Mouse (Mus musculus): Measurements from ENCODE around the gene Msmp. TPM values are rescaled to one million over a fixed set of nuclear protein-coding genes. Genes with fewer than 3 reads are reported as not detected.
"Not testable (repeated sequence)": the region's sequence is repeated elsewhere in the genome, so short reads cannot be mapped to it uniquely, and the experiment has no call there.

The Msmp gene
- polyA plus RNA-seq, 1 experiment from 2014 or later = 1.5 TPM

DNA sequence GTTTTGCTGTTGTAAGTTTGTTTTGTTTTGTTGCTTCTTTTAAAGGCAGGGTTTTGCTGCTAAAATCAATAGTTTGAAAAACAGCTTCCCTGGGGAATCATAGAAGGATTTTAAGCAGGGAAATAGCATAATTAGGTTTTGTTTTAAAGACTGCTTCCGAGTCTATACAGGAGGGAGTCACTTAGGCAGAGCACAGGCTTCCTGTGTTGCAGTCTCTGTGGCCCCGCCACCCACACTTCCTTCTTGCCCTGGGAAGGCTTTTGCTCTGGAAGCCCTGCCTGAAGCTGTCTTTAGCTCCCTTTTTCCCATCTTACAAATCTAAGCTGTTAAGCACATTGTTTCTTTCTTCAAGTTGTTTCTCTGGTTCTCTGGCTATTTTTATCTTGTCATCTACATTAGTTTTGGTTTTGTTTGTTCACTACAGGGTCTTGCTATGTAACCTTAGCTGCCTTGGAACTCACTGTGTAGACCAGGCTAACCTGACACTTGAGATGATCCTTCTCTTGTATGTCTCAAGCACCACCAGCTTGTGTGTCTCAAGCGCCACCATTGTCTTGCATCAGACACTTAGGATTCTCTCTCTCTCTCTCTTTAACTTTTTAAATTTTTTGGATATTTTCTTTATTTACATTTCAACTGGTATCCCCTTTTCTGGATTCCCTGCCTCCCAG lies 28.9 kb upstream of the Msmp start:
- H3K36me3 ChIP-seq = no peaks in the 10 kb centered on the region
- no peaks in the 10 kb centered on the region for H3K27me3 ChIP-seq (replicated peaks)
- no peaks in the 10 kb centered on the region for H3K4me1 ChIP-seq
- WGBS = 67% methylated on average over 3 of the region's 3 CpGs
- no peaks in the 10 kb centered on the region for H3K9me3 ChIP-seq (replicated peaks)
- H3K4me3 ChIP-seq (replicated peaks) = no peak overlapping the region
- H3K4me2 ChIP-seq = no peak overlapping the region
- no peak for ATAC-seq (ENCODE audit: low FRiP score)
- H3K27ac ChIP-seq (replicated peaks) = no peak overlapping the region
- no peak overlapping the region for H3K9ac ChIP-seq (replicated peaks)

DNA sequence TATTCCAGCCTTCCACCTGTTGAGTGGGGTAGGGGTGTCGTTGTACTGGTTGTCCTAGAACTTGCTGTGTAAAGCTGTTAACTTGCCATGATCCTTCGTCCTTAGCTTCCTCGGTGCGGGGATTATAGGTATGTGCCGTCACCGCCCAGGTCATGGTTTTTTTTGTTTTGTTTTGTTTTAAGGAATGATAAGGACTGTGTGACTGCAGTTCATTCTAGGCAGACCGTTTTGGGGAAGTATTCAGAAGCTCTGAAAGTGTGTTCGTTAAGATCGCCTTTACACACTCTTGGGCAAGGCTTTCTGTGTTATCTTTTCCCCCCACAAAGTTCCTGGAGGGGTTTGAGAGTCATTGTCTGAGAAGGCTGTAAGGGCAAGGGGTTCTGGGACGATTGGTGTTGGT lies 28.2 kb upstream of the Msmp start:
- Histone ChIP-seq H3K4me2 (no peak overlapping the region), H3K4me3 (replicated peaks) (no peak overlapping the region), H3K4me1 (no peaks in the 10 kb centered on the region), H3K9me3 (replicated peaks) (no peaks in the 10 kb centered on the region), H3K27me3 (replicated peaks) (no peaks in the 10 kb centered on the region), H3K27ac (replicated peaks) (no peak overlapping the region), H3K36me3 (no peaks in the 10 kb centered on the region), H3K9ac (replicated peaks) (no peak overlapping the region)
- no peak for ATAC-seq (ENCODE audit: low FRiP score)
- WGBS = 80% methylated on average over 10 of the region's 10 CpGs

DNA sequence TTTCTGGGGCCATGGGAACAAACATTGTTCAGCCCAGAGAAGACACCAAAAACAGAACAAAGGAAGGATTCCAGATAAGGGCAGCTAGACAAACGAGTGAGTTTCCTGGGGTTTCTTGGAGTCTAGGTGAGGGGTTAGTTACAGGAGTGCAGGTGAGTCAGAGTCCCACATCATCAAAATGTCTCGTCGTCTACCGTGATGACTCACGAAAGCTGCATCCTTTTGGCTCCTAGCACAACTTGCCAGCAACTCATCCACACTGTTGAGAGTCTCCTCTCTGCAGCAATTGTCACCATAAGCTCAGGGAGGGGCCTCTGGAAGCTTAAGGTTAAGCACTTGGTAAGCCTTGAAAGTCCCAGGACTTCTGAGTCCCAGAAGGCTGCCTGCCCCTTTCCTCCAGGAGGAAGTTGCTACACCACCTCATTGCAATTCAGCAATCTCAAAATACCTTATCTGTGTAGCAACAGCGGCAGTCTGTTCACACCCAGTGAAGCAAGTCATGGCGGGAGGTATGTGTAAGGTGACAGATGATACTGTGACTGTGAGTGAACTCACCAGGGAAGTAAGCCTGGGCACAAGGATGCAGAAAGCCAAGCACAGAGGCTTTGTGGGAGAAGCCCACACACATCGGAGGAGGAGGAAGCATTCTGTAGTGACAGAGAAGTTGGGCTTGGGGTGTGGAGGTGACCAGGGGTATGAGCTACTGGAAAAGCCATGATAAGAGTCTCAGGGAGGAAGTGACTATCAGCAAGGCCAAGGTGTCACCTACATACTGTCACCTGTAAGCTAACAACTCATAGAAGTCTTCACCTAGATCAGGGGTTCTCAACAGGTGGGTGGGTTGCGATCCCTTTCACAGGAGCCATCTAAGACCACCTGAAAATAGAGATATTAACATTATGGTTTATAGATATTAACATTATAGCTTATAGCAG lies 20.7 kb upstream of the Msmp start:
- no peak overlapping the region for H3K27ac ChIP-seq (replicated peaks)
- WGBS = 86% methylated on average over 9 of the region's 9 CpGs
- H3K9me3 ChIP-seq (replicated peaks) = no peaks in the 10 kb centered on the region
- no peak overlapping the region for H3K4me2 ChIP-seq
- H3K9ac ChIP-seq (replicated peaks) = no peak overlapping the region
- ATAC-seq (ENCODE audit: low FRiP score) = no peak
- H3K27me3 ChIP-seq (replicated peaks) = no peaks in the 10 kb centered on the region
- H3K36me3 ChIP-seq = no peaks in the 10 kb centered on the region
- no peaks in the 10 kb centered on the region for H3K4me1 ChIP-seq
- H3K4me3 ChIP-seq (replicated peaks) = no peak overlapping the region

DNA sequence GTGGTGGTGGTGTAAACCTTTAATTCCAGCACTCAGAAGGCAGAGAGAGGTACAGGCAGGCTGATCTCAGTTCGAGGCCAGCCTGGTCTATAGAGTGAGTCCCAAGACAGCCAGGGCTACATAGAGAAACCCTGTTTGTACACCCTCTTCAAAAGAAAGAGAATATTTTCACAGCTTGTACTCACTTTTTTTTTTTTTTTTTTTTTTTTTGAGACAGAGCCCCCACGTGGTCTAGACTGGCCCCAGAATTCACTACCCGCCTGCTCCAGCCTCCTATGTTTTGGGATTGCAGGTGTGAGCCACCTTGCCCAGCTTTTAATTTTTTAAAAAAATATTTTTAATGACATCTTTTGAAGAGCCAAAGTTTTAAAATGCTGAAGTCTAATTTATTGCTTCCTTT lies 19.8 kb upstream of the Msmp start:
- no peak for ATAC-seq (ENCODE audit: low FRiP score)
- Histone ChIP-seq H3K36me3 (no peaks in the 10 kb centered on the region), H3K4me2 (no peak overlapping the region), H3K27me3 (replicated peaks) (no peaks in the 10 kb centered on the region), H3K4me3 (replicated peaks) (no peak overlapping the region), H3K27ac (replicated peaks) (no peak overlapping the region), H3K4me1 (no peaks in the 10 kb centered on the region), H3K9ac (replicated peaks) (no peak overlapping the region), H3K9me3 (replicated peaks) (no peaks in the 10 kb centered on the region)
- 69% methylated on average over 3 of the region's 3 CpGs for whole genome bisulfite sequencing

DNA sequence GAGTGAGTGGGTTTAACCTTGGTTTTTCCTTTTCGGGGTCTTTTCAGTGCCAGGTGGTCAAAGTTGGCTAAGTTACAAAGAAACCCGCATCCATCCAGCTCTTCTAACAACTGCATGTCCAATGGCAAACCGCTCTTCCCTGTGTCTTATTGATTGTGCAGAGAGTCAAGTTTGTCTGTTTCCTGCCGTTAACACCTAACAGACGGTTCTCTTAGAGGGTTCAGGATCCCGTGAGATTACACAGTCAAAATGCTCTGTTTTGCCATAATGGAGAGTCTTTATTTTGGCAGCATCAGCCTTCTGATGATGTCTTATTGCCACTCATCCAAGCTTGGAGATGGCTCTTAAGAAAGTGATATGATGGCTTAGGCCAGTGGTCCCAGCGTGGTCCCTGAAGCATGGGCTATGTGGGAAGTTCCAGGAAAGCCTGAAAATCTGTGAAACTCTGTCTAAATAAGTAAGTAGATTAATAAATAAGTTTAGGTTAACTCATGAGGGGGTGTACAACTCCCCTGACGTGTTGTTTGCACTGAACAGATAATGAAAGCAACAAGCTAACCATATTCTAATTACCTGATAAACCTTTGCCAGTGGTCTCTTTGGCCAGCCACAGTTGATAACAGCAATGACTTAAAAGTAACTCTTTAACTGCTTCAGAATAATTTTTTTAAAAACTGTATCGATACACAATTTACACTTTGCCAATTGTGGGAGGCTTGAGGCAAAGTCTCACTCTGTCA lies 16.1 kb upstream of the Msmp start:
- Histone ChIP-seq H3K27me3 (replicated peaks) (no peaks in the 10 kb centered on the region), H3K9ac (replicated peaks) (no peak overlapping the region), H3K9me3 (replicated peaks) (no peaks in the 10 kb centered on the region), H3K36me3 (no peaks in the 10 kb centered on the region), H3K4me3 (replicated peaks) (no peak overlapping the region), H3K4me1 (no peaks in the 10 kb centered on the region), H3K27ac (replicated peaks) (no peak overlapping the region), H3K4me2 (no peak overlapping the region)
- WGBS = 87% methylated on average over 9 of the region's 9 CpGs
- no peak for ATAC-seq (ENCODE audit: low FRiP score)

DNA sequence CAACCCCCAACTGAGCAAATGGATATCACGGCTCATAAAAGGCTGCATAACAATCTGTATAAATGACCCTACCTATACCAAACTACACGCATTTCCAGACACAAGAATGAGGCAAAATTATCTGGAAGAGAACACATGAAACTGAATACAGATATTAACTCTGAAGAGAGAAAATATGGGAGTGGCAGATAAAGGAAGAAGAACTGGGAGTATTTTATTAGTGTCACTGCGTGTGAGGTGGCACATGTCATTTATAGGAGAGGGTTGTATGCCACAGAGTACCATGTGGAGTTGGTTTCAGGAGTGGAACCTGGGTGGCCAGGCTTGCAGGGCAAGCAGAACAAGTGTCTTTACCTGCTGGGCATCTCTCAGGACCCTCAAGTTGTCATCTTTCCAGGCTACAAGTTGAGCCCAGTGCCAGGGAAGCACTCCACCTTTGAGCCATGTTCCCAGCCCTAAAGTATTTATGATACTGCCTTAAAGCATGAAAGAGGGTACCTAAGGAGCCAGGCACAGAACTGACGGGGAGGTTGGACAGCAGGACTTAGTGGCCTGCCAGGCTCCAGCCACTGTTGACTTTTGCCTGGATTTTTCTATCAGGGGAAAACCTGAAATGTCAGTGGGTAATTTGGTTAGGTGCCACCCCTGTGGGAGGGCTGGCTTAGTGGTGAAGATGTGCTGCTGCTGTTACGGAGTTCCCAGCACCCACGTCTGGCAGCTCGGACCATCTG lies 14.5 kb upstream of the Msmp start:
- no peaks in the 10 kb centered on the region for H3K4me1 ChIP-seq
- no peaks in the 10 kb centered on the region for H3K9me3 ChIP-seq (replicated peaks)
- no peak for ATAC-seq (ENCODE audit: low FRiP score)
- H3K36me3 ChIP-seq = no peaks in the 10 kb centered on the region
- 86% methylated on average over 7 of the region's 7 CpGs for whole genome bisulfite sequencing
- H3K27me3 ChIP-seq (replicated peaks) = no peaks in the 10 kb centered on the region
- no peak overlapping the region for H3K27ac ChIP-seq (replicated peaks)
- H3K4me3 ChIP-seq (replicated peaks) = no peak overlapping the region
- no peak overlapping the region for H3K9ac ChIP-seq (replicated peaks)
- H3K4me2 ChIP-seq = no peak overlapping the region

DNA sequence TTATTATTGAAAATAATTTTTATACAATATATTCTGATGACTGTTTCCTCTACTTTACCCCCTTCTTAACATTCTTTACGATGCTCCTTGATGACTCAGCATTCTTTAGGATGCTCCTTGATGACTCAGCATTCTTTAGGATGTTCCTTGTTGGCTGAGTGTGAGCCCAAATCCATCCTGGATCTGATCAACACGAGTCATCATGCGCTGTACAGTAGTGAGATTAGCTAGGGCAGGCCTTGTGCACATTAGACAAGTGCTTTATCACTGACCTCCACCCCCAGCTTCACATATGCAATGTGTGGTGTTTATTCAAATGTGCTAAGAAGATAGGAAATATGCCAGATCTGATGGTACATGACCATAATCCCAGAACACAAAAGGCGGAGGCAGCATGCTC lies 13.9 kb upstream of the Msmp start:
- no peak overlapping the region for H3K9ac ChIP-seq (replicated peaks)

DNA sequence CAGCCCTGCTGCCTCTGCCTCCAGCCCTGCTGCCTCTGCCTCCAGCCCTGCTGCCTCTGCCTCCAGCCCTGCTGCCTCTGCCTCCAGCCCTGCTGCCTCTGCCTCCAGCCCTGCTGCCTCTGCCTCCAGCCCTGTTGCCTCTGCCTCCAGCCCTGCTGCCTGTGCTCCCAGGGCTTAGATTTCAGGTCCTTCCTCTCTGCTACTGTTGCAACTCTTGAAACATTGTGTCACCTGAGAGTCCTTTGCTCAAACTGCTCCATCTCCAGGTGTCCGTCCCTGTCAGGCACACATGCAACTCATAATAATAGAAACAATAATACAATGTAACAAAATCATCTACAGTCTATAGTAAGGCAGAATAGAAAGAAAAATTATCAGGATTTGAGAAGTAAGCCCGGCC lies 12.3 kb upstream of the Msmp start:
- not testable (repeated sequence) for H3K4me2 ChIP-seq; H3K36me3 ChIP-seq; H3K4me1 ChIP-seq; H3K27me3 ChIP-seq (replicated peaks); H3K9ac ChIP-seq (replicated peaks); ATAC-seq (ENCODE audit: low FRiP score); H3K27ac ChIP-seq (replicated peaks); H3K9me3 ChIP-seq (replicated peaks); H3K4me3 ChIP-seq (replicated peaks)
- WGBS = 86% methylated on average over 2 of the region's 2 CpGs

More for the DNA sequence above, 13.9 kb upstream of the Msmp start:
- WGBS = 87% methylated on average over 4 of the region's 4 CpGs
- H3K27me3 ChIP-seq (replicated peaks) = no peaks in the 10 kb centered on the region
- no peak overlapping the region for H3K4me3 ChIP-seq (replicated peaks)
- no peak for ATAC-seq (ENCODE audit: low FRiP score)
- H3K36me3 ChIP-seq = no peaks in the 10 kb centered on the region
- no peaks in the 10 kb centered on the region for H3K9me3 ChIP-seq (replicated peaks)
- no peak overlapping the region for H3K27ac ChIP-seq (replicated peaks)
- no peaks in the 10 kb centered on the region for H3K4me1 ChIP-seq
- no peak overlapping the region for H3K4me2 ChIP-seq

DNA sequence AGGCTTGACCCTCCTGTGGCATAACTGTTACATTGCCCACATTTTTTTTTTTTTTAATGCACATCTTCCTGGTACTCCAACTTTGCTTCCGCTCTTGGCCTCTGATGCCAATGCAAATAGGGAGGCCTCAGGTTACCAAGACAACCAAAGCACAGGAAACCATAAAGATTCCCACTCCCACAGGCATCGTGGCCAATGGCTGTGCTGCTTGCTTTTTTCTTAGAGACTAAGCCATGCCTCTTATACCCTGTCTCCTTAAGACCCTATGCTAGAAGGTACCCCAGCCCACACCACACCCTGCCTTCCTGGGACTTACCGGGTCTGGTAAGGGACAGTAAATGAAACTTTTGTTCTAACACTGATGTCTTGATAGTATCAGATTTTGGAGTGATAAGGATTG lies 9.2 kb upstream of the Msmp start:
- no peak overlapping the region for H3K9ac ChIP-seq (replicated peaks)
- H3K4me2 ChIP-seq = no peak overlapping the region
- ATAC-seq (ENCODE audit: low FRiP score) = no peak
- no peaks in the 10 kb centered on the region for H3K4me1 ChIP-seq
- no peak overlapping the region for H3K27ac ChIP-seq (replicated peaks)
- no peak overlapping the region for H3K4me3 ChIP-seq (replicated peaks)
- 41% methylated on average over 3 of the region's 3 CpGs for WGBS
- no peaks in the 10 kb centered on the region for H3K36me3 ChIP-seq
- no peaks in the 10 kb centered on the region for H3K27me3 ChIP-seq (replicated peaks)
- no peaks in the 10 kb centered on the region for H3K9me3 ChIP-seq (replicated peaks)

DNA sequence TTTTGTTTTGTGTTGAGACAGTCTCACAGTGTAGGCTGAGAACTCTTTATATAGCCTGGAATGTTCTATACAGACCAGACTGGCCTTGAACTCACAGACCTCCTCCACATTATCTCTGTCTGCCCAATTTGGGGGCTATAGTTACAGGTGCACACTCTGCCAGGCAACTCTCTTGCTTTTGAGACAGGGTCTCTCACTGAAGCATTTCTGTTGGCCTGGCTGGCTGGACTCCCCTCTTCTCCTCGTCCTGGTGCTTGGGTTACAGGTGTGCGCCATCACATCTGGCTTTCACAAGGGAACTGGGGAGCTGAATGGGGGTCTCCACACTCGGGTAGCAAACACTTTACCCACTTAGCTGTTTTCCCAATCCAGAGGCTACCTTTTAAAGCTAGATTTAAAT lies 7.7 kb upstream of the Msmp start:
- H3K4me3 ChIP-seq (replicated peaks) = no peak overlapping the region
- H3K9ac ChIP-seq (replicated peaks) = no peak overlapping the region
- no peak for ATAC-seq (ENCODE audit: low FRiP score)
- H3K4me1 ChIP-seq = no peaks in the 10 kb centered on the region
- no peak overlapping the region for H3K27ac ChIP-seq (replicated peaks)
- no peaks in the 10 kb centered on the region for H3K27me3 ChIP-seq (replicated peaks)
- no peaks in the 10 kb centered on the region for H3K36me3 ChIP-seq
- H3K9me3 ChIP-seq (replicated peaks) = no peaks in the 10 kb centered on the region
- WGBS = 83% methylated on average over 3 of the region's 3 CpGs
- no peak overlapping the region for H3K4me2 ChIP-seq

DNA sequence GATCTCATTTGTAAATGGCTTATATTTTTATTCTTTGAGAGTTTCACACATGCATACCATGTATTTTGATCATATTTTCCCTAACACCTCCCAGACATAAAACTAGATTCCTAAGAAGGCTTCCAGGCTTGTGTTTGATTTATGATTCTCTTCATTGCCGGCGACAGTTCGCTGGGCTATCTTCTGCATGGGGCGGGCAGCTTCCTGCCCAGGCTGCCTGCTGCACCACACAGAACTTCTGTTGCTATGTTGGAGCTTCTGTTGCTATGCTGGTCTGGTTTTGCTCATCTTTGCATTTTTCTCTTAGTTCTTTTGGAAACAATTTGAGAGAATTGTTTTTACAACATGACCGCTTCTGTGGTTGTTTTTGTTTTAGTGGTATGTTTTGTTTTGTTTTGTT lies 7.2 kb upstream of the Msmp start:
- 72% methylated on average over 5 of the region's 5 CpGs for WGBS

More for the DNA sequence above, 7.2 kb upstream of the Msmp start:
- H3K4me3 ChIP-seq (replicated peaks) = no peak overlapping the region
- no peak overlapping the region for H3K27ac ChIP-seq (replicated peaks)
- ATAC-seq (ENCODE audit: low FRiP score) = no peak
- no peaks in the 10 kb centered on the region for H3K27me3 ChIP-seq (replicated peaks)
- no peak overlapping the region for H3K4me2 ChIP-seq
- H3K36me3 ChIP-seq = no peaks in the 10 kb centered on the region
- H3K4me1 ChIP-seq = no peaks in the 10 kb centered on the region
- no peaks in the 10 kb centered on the region for H3K9me3 ChIP-seq (replicated peaks)
- no peak overlapping the region for H3K9ac ChIP-seq (replicated peaks)
